Mouse (Mus musculus): ENCODE data around the gene Rnaseh2b. TPM values are rescaled to one million over a fixed set of nuclear protein-coding genes. Genes with fewer than 3 reads are reported as not detected.

Rnaseh2b gene
- total and polyA plus RNA-seq, 3 experiments: 21.2 to 63.7 (median 53.6) TPM

DNA sequence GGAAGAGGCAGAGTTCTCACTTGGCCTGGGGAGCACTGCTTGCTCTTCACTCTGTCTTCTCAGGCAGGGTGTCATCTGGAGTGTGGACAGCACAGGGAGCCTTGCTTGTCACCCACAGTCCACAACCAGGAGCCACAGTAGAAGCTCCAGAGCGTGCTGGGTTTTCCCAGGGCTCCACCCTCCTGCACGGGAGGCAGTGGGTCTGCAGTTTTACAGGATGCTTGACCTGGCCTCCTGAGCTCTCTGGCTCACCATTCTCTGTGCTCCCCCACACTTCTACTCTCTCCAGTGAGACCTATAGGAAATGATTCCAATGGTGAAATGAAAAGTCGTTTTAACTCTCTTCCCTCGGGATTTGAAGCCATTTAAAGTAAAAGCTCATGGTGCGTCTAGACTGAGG, 57.4 kb downstream of the Rnaseh2b start:
- Histone ChIP-seq H3K4me2 (ENCODE audit: insufficient read depth, low read depth, poor library complexity, severe bottlenecking) (no peak overlapping the region), H3K4me1 (ENCODE audit: control insufficient read depth in 1 of 2, insufficient read depth in 2 of 2) (peaks cover 32 to 85% of the 10 kb centered on the region in 2 experiments), H3K4me3 (replicated peaks in 1 of 3; ENCODE audit: low read depth in 2 of 3, low read length in 2 of 3, poor library complexity in 1 of 3) (no peak overlapping the region), H3K79me2 (replicated peaks; ENCODE audit: control insufficient read depth, extremely low read depth, insufficient read depth, poor library complexity, severe bottlenecking) (no peaks in the 10 kb centered on the region), H3K27ac (ENCODE audit: insufficient read depth, low read depth) (no peak overlapping the region), H3K9ac (ENCODE audit: insufficient read depth, low read depth) (no peak overlapping the region), H3K27me3 (replicated peaks) (no peaks in the 10 kb centered on the region), H3K9me3 (replicated peaks; ENCODE audit: low read length) (no peaks in the 10 kb centered on the region), H3K36me3 (replicated peaks in 1 of 2; ENCODE audit: control insufficient read depth in 1 of 2, insufficient read depth in 1 of 2, low read length in 1 of 2) (peaks cover 3 to 47% of the 10 kb centered on the region in 2 experiments)
- in situ Hi-C loops (cut with MboI; ENCODE audit: low pct_ligation_motif_present, low pct_unique_long_range_greater_than_20kb, low sequenced_read_pairs) (no loop called here), dilution Hi-C loops (cut with MboI; ENCODE audit: extremely low pct_ligation_motif_present, extremely low pct_unique_long_range_greater_than_20kb, low sequenced_read_pairs) (no loop called here)
- DNase-seq (ENCODE audit: extremely low read depth): no peak
- TF ChIP-seq MAFK (IDR thresholded peaks at IDR 0.05; ENCODE audit: insufficient replicate concordance, low read length): no peak
- no peak for TF ChIP-seq GABPA (IDR thresholded peaks at IDR 0.05; ENCODE audit: insufficient replicate concordance, low read depth, low read length)
- no peak for TF ChIP-seq EP300 (IDR thresholded peaks at IDR 0.05; ENCODE audit: low read length)
- no peak for TF ChIP-seq MYC (IDR thresholded peaks at IDR 0.05; ENCODE audit: low read depth, low read length)
- no peak for TF ChIP-seq ELF1 (IDR thresholded peaks at IDR 0.05; ENCODE audit: low read depth, low read length)
- no peak for TF ChIP-seq SIN3A (IDR thresholded peaks at IDR 0.05; ENCODE audit: low read length)
- TF ChIP-seq MAX (IDR thresholded peaks at IDR 0.05; ENCODE audit: low read length): no peak
- TF ChIP-seq KAT2A (IDR thresholded peaks at IDR 0.05; ENCODE audit: insufficient replicate concordance, low read length): no peak
- TF ChIP-seq BHLHE40 (IDR thresholded peaks at IDR 0.05; ENCODE audit: low read depth, low read length): no peak
- no peak for TF ChIP-seq E2F4 (IDR thresholded peaks at IDR 0.05; ENCODE audit: insufficient replicate concordance, low read depth, low read length)
- no peak for TF ChIP-seq ZKSCAN1 (IDR thresholded peaks at IDR 0.05; ENCODE audit: borderline replicate concordance, low read depth, low read length)
- TF ChIP-seq RAD21 (IDR thresholded peaks at IDR 0.05; ENCODE audit: low read depth, low read length): no peak
- TF ChIP-seq IRF4 (IDR thresholded peaks at IDR 0.05; ENCODE audit: low read depth, low read length): no peak
- TF ChIP-seq USF1 (IDR thresholded peaks at IDR 0.05; ENCODE audit: low read depth, low read length): no peak
- no peak for TF ChIP-seq RCOR1 (conservative IDR thresholded peaks at IDR 0.05; ENCODE audit: low read depth, low read length)
- no peak for TF ChIP-seq HCFC1 (IDR thresholded peaks at IDR 0.05; ENCODE audit: low read depth, low read length)

DNA sequence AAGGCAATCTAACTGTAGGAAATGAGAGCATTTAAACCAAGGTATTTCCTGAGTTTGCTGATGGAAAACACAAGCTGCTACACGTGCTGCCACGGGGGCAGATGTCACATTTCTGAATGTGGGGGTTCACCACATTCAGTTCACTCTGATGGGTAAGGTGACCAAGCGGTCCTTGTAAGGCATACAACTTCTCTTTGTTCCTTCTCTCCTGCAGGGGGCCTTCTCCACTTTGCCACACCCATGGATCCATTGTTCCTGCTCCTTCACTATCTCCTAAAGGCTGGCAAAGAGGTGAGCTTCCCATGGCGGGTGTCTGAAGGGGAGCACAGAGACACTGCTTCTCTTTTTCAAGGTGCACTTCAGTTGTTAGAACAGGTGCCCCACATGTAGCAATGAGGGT, 57.8 kb downstream of the Rnaseh2b start:
- dilution Hi-C loops (cut with MboI; ENCODE audit: extremely low pct_ligation_motif_present, extremely low pct_unique_long_range_greater_than_20kb, low sequenced_read_pairs): no loop called here
- no peak overlapping the region for H3K4me2 ChIP-seq (ENCODE audit: insufficient read depth, low read depth, poor library complexity, severe bottlenecking)
- peaks cover 3 to 43% of the 10 kb centered on the region in 2 experiments for H3K36me3 ChIP-seq (replicated peaks in 1 of 2; ENCODE audit: control insufficient read depth in 1 of 2, insufficient read depth in 1 of 2, low read length in 1 of 2)
- H3K9ac ChIP-seq (ENCODE audit: insufficient read depth, low read depth): no peak overlapping the region
- peaks cover 32 to 83% of the 10 kb centered on the region in 2 experiments for H3K4me1 ChIP-seq (ENCODE audit: control insufficient read depth in 1 of 2, insufficient read depth in 2 of 2)
- TF ChIP-seq NELFE (IDR thresholded peaks at IDR 0.05; ENCODE audit: low read depth, low read length): no peak
- TF ChIP-seq UBTF (IDR thresholded peaks at IDR 0.05; ENCODE audit: low read depth, low read length): no peak
- TF ChIP-seq USF2 (conservative IDR thresholded peaks at IDR 0.05; ENCODE audit: low read depth, low read length): no peak
- no peak for TF ChIP-seq ZMIZ1 (IDR thresholded peaks at IDR 0.05; ENCODE audit: low read depth, low read length)
- no peaks in the 10 kb centered on the region for H3K79me2 ChIP-seq (replicated peaks; ENCODE audit: control insufficient read depth, extremely low read depth, insufficient read depth, poor library complexity, severe bottlenecking)
- no peaks in the 10 kb centered on the region for H3K27me3 ChIP-seq (replicated peaks)
- H3K27ac ChIP-seq (ENCODE audit: insufficient read depth, low read depth): no peak overlapping the region
- DNase-seq (ENCODE audit: extremely low read depth): no peak
- H3K9me3 ChIP-seq (replicated peaks; ENCODE audit: low read length): no peaks in the 10 kb centered on the region
- H3K4me3 ChIP-seq (replicated peaks in 1 of 3; ENCODE audit: low read depth in 2 of 3, low read length in 2 of 3, poor library complexity in 1 of 3): no peak overlapping the region
- in situ Hi-C loops (cut with MboI; ENCODE audit: low pct_ligation_motif_present, low pct_unique_long_range_greater_than_20kb, low sequenced_read_pairs): no loop called here
